Mouse (Mus musculus) ES-E14 (cell line): ENCODE data around the gene Cox8a. TPM values are rescaled to one million over a fixed set of nuclear protein-coding genes. Genes with fewer than 3 reads are reported as not detected.

Experiments used
- DNase-seq: peaks from one replicate; pipeline ENCODE4 v3.0.0-alpha.2; 2013; ENCODE audit warnings: low read depth, low spot score
- H3K27ac ChIP-seq: 2 replicates; pipeline ENCODE4 v1.5.1; 2012; ENCODE audit warnings: low read depth, mild to moderate bottlenecking, low read length, moderate library complexity, mixed read lengths; ENCODE audit not compliant: poor library complexity, insufficient read depth, severe bottlenecking
- H3K36me3 ChIP-seq: 2 replicates; pipeline ENCODE4 v1.6.1; 2012; ENCODE audit warnings: mild to moderate bottlenecking, low read length, moderate library complexity, mixed read lengths; ENCODE audit not compliant: control insufficient read depth, poor library complexity, insufficient read depth, severe bottlenecking
- H3K4me1 ChIP-seq, 2 experiments: fragments of 150-350 bp in 1 of 2; sonication (generic) in 1 of 2; 2 replicates each; pipeline ENCODE4 v1.6.1; 2012; ENCODE audit warnings: low read length in 2 of 2, mild to moderate bottlenecking in 1 of 2, mixed read lengths in 1 of 2; ENCODE audit not compliant: control insufficient read depth in 2 of 2, insufficient read depth in 2 of 2, poor library complexity in 1 of 2
- H3K4me3 ChIP-seq, 2 experiments: fragments of 150-350 bp in 1 of 2; sonication (generic) in 1 of 2; 2 replicates each; pipeline ENCODE4 v1.5.1; 2012; ENCODE audit warnings: low read length in 2 of 2, low read depth in 1 of 2, mild to moderate bottlenecking in 1 of 2, mixed read lengths in 1 of 2; ENCODE audit not compliant: insufficient read depth in 1 of 2, poor library complexity in 1 of 2, severe bottlenecking in 1 of 2
- H3K9ac ChIP-seq: 2 replicates; pipeline ENCODE4 v1.6.1; 2012; ENCODE audit warnings: low read depth, mild to moderate bottlenecking, low read length, mixed read lengths; ENCODE audit not compliant: poor library complexity, insufficient read depth, severe bottlenecking
- H3K9me3 ChIP-seq: fragments of 150-350 bp; sonication (generic); 2 replicates; pipeline ENCODE4 v1.6.1; 2012; ENCODE audit warnings: low read depth, mild to moderate bottlenecking, low read length; ENCODE audit not compliant: control insufficient read depth, insufficient read depth
- CHD2 ChIP-seq: IDR thresholded peaks from 2 replicates; pipeline ENCODE4 v1.6.1; 2014; ENCODE audit warnings: mild to moderate bottlenecking, low read depth, low read length, inconsistent platforms
- HCFC1 ChIP-seq: IDR thresholded peaks from 2 replicates; pipeline ENCODE4 v1.6.1; 2012; ENCODE audit warnings: low read length, inconsistent platforms, borderline replicate concordance; ENCODE audit not compliant: insufficient read depth
- MAFK ChIP-seq: IDR thresholded peaks from 2 replicates; pipeline ENCODE4 v1.6.1; 2014; ENCODE audit warnings: mild to moderate bottlenecking, low read depth, low read length, inconsistent platforms; ENCODE audit not compliant: insufficient read depth
- ZC3H11A ChIP-seq: IDR thresholded peaks from 2 replicates; pipeline ENCODE4 v1.6.1; 2012; ENCODE audit warnings: low read depth, mild to moderate bottlenecking, inconsistent platforms, low read length, borderline replicate concordance
- ZNF384 ChIP-seq: IDR thresholded peaks from 2 replicates; pipeline ENCODE4 v1.6.1; 2012; ENCODE audit warnings: low read depth, low read length, inconsistent platforms
- in situ Hi-C, 2 experiments: fragments of 600-800 bp; cut with MboI; formaldehyde crosslinking; loops; one replicate each; pipeline ENCODE4 v1.15.1; 2025; ENCODE audit warnings: low sequenced_read_pairs in 2 of 2, inconsistent platforms in 1 of 2; ENCODE audit not compliant: unreplicated experiment in 2 of 2
- total RNA-seq: library from RNA; depleted of rRNA; stranded (reverse); fragments of 300-350 nt; gene quantifications from 2 replicates; pipeline ENCODE4 v1.2.3, GENCODE M21; 2012

Gene Cox8a
- total RNA-seq, 1 experiment = 882 TPM

- H3K4me1 ChIP-seq = peaks cover 9 to 32% of the 10 kb centered on the region in 2 experiments
- in situ Hi-C loops = no loop called here
- TF ChIP-seq ZNF384 (no peak), ZC3H11A (no peak), HCFC1 (no peak), CHD2 (no peak), MAFK (no peak)
- H3K9ac ChIP-seq = no peak overlapping the region
- no peaks in the 10 kb centered on the region for H3K36me3 ChIP-seq
- 0 out of 4 replicates have a peak overlapping the region, but pooled peaks of 1 of the 2 experiments have one; percentile 12 for H3K4me3 ChIP-seq
- no peaks in the 10 kb centered on the region for H3K9me3 ChIP-seq
- no peak for DNase-seq
- no peak overlapping the region for H3K27ac ChIP-seq
These were observed 35.0 kb downstream of the Cox8a start for GRCm38 (mm10) chr19:7182273-7182949.

- no peaks in the 10 kb centered on the region for H3K9me3 ChIP-seq
- no peak overlapping the region for H3K9ac ChIP-seq
- no peaks in the 10 kb centered on the region for H3K36me3 ChIP-seq
- in situ Hi-C loops = no loop called here
- DNase-seq = no peak
- no peak overlapping the region for H3K4me3 ChIP-seq
- peaks cover 6 to 29% of the 10 kb centered on the region in 2 experiments for H3K4me1 ChIP-seq
- no peak overlapping the region for H3K27ac ChIP-seq
- TF ChIP-seq ZC3H11A (no peak), ZNF384 (no peak), HCFC1 (no peak), CHD2 (no peak), MAFK (no peak)
These were observed 35.9 kb downstream of the Cox8a start for GRCm38 (mm10) chr19:7181496-7181895.

GRCm38 (mm10) chr19:7180756-7181405 lies 36.5 kb downstream of the Cox8a start:
- no peak overlapping the region for H3K9ac ChIP-seq
- H3K4me3 ChIP-seq = no peak overlapping the region
- in situ Hi-C loops = no loop called here
- H3K9me3 ChIP-seq = no peaks in the 10 kb centered on the region
- peaks cover 6 to 32% of the 10 kb centered on the region in 2 experiments for H3K4me1 ChIP-seq
- no peak overlapping the region for H3K27ac ChIP-seq
- H3K36me3 ChIP-seq = no peaks in the 10 kb centered on the region
- TF ChIP-seq ZC3H11A (no peak), ZNF384 (no peak), CHD2 (no peak), MAFK (no peak), HCFC1 (no peak)
- DNase-seq = no peak

GRCm38 (mm10) chr19:7178841-7179452 lies 38.5 kb downstream of the Cox8a start:
- TF ChIP-seq ZC3H11A (no peak), ZNF384 (no peak), HCFC1 (no peak), MAFK (no peak), CHD2 (no peak)
- in situ Hi-C loops = no loop called here
- H3K9ac ChIP-seq = no peak overlapping the region
- H3K36me3 ChIP-seq = no peaks in the 10 kb centered on the region
- no peaks in the 10 kb centered on the region for H3K9me3 ChIP-seq
- no peak overlapping the region for H3K4me3 ChIP-seq
- H3K27ac ChIP-seq = no peak overlapping the region
- no peak for DNase-seq
- peaks cover 6 to 27% of the 10 kb centered on the region in 2 experiments for H3K4me1 ChIP-seq
